Mouse (Mus musculus): ENCODE measurements around the gene Gm10318. TPM values are rescaled to one million over a fixed set of nuclear protein-coding genes. Genes with fewer than 3 reads are reported as not detected.

Gene Gm10318
- not detected in 2 replicates for polyA plus RNA-seq (2016; fragmentation: Nextera tagmentation; extraction: Ambion mirVana)

DNA sequence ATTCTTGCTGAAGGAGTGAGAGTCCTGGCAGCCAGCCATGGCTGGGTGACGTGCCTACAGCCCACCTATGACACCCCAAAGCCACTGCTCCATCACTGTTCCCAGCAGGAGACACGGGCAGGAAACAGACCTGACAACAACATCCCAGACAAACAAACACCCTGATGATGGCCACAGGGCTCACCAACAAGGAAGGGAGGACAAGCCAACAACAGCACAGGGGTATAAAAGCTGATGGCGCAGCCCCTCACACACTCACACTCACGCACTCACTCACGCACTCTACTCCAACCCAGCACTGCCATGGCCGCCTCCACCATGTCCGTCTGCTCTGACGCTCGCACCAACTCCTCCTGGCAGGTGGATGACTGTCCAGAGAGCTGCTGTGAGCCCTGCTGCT, at the start of gene Gm10318:
Gene Gm10318 (plus strand): TSS at position 301 of the 400 bp plus-strand sequence.
- no peaks in the 10 kb centered on the region for H3K4me1 ChIP-seq
- H3K27ac ChIP-seq (replicated peaks) = no peak within 1 kb of the TSS; the same call in 1 of the 2 replicates
- DNase-seq (ENCODE audit: low spot score) = no peak
- H3K36me3 ChIP-seq (replicated peaks) = no peaks in the 10 kb centered on the region
- peaks cover 6% of the 10 kb centered on the region; the same call in 1 of the 2 replicates for H3K9me3 ChIP-seq
- H3K4me3 ChIP-seq = no peak within 1 kb of the TSS
- 66% methylated on average over 9 of the region's 9 CpGs for WGBS
- H3K27me3 ChIP-seq (replicated peaks; ENCODE audit: low read depth, poor library complexity, severe bottlenecking) = no peaks in the 10 kb centered on the region

DNA sequence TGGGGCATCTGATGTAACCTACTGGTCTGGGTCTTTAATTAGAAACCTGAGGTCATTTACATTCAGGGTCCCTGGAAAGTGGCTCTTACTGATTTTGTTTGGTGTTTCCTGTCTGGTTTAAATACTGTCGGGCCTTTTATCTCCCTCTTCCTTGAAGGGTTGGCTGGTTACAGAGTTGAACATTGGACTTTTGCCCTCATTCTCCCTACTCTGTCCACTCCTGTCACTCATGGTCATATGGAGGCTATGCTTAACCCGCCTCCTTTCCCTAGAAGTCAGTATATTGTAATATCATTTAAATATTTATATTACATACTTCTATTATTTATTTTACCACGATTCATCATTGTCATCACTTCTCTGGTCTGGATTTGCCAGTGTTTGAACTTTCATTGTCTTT, 48.6 kb upstream of the Gm10318 start:
- peaks cover 4% of the 10 kb centered on the region; the same call in 1 of the 2 replicates for H3K9me3 ChIP-seq
- no peaks in the 10 kb centered on the region for H3K36me3 ChIP-seq (replicated peaks)
- no peak overlapping the region for H3K4me3 ChIP-seq
- WGBS = 81% methylated on average over 3 of the region's 3 CpGs
- H3K27ac ChIP-seq (replicated peaks) = no peak overlapping the region
- H3K4me1 ChIP-seq = 0 out of 2 replicates have a peak, but pooled peaks cover 2% of the 10 kb centered on the region
- no peaks in the 10 kb centered on the region for H3K27me3 ChIP-seq (replicated peaks; ENCODE audit: low read depth, poor library complexity, severe bottlenecking)
- no peak for DNase-seq (ENCODE audit: low spot score)

GRCm38 (mm10) chr10:77811743-77812142, 40.9 kb upstream of the Gm10318 start, which contains the start of gene Gm9507:
Gm9507 (minus strand) TSS chr10:77811843.
- no peak for DNase-seq (ENCODE audit: low spot score)
- 85% methylated on average over 5 of the region's 5 CpGs for WGBS
- Histone ChIP-seq H3K27me3 (replicated peaks; ENCODE audit: low read depth, poor library complexity, severe bottlenecking) (no peaks in the 10 kb centered on the region), H3K9me3 (peaks cover 5% of the 10 kb centered on the region; the same call in 1 of the 2 replicates), H3K27ac (replicated peaks) (no peak within 1 kb of the TSS), H3K36me3 (replicated peaks) (no peaks in the 10 kb centered on the region), H3K4me3 (no peak within 1 kb of the TSS), H3K4me1 (no peaks in the 10 kb centered on the region)

- DNase-seq (ENCODE audit: low spot score) = no peak
- Histone ChIP-seq H3K4me3 (no peak within 1 kb of the TSS), H3K36me3 (replicated peaks) (no peaks in the 10 kb centered on the region), H3K27me3 (replicated peaks; ENCODE audit: low read depth, poor library complexity, severe bottlenecking) (no peaks in the 10 kb centered on the region), H3K4me1 (no peaks in the 10 kb centered on the region), H3K9me3 (no peaks in the 10 kb centered on the region), H3K27ac (replicated peaks) (no peak within 1 kb of the TSS)
- WGBS = 57% methylated on average over 4 of the region's 4 CpGs
Measured at GRCm38 (mm10) chr10:77814382-77814781, 38.3 kb upstream of the Gm10318 start, which contains the start of gene Gm2696. Gm2696 (plus strand) TSS chr10:77814682.

DNA sequence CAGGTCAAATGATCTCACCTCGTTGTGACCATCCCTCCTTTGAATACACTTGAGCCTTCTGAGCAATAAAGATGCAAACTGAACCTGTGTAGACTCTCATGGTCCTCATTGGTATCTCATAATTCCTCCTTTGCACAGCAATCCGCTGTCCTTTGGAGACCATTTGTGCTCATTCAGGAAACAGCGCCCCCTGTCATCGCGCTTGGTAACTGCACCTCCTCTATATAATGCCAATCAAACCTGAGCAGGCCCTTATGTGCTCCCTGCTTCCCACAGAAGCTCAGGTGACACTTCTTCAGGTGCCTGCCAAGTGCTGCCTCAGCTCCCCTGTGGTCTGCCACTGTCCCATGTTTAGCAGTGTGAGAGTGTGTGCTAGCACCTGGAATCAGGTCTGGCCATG, 37.1 kb upstream of the Gm10318 start:
- H3K4me1 ChIP-seq = no peaks in the 10 kb centered on the region
- no peaks in the 10 kb centered on the region for H3K36me3 ChIP-seq (replicated peaks)
- peak; percentile 43 for DNase-seq (ENCODE audit: low spot score)
- no peak overlapping the region for H3K27ac ChIP-seq (replicated peaks)
- WGBS = 34% methylated on average over 5 of the region's 5 CpGs
- H3K27me3 ChIP-seq (replicated peaks; ENCODE audit: low read depth, poor library complexity, severe bottlenecking) = no peaks in the 10 kb centered on the region
- no peak overlapping the region for H3K4me3 ChIP-seq
- no peaks in the 10 kb centered on the region for H3K9me3 ChIP-seq

GRCm38 (mm10) chr10:77818523-77818922, 34.1 kb upstream of the Gm10318 start:
- Histone ChIP-seq H3K36me3 (replicated peaks) (no peaks in the 10 kb centered on the region), H3K4me1 (no peaks in the 10 kb centered on the region), H3K27me3 (replicated peaks; ENCODE audit: low read depth, poor library complexity, severe bottlenecking) (no peaks in the 10 kb centered on the region), H3K4me3 (no peak overlapping the region), H3K9me3 (0 out of 2 replicates have a peak, but pooled peaks cover 2% of the 10 kb centered on the region), H3K27ac (replicated peaks) (no peak overlapping the region)
- no peak for DNase-seq (ENCODE audit: low spot score)
- WGBS = 93% methylated on average over 4 of the region's 4 CpGs

GRCm38 (mm10) chr10:77819203-77819602, 33.5 kb upstream of the Gm10318 start:
- Histone ChIP-seq H3K36me3 (replicated peaks) (no peaks in the 10 kb centered on the region), H3K27me3 (replicated peaks; ENCODE audit: low read depth, poor library complexity, severe bottlenecking) (no peaks in the 10 kb centered on the region), H3K9me3 (0 out of 2 replicates have a peak, but pooled peaks cover 2% of the 10 kb centered on the region), H3K27ac (replicated peaks) (no peak overlapping the region), H3K4me3 (no peak overlapping the region), H3K4me1 (no peaks in the 10 kb centered on the region)
- 29% methylated on average over 4 of the region's 4 CpGs for WGBS
- no peak for DNase-seq (ENCODE audit: low spot score)

DNA sequence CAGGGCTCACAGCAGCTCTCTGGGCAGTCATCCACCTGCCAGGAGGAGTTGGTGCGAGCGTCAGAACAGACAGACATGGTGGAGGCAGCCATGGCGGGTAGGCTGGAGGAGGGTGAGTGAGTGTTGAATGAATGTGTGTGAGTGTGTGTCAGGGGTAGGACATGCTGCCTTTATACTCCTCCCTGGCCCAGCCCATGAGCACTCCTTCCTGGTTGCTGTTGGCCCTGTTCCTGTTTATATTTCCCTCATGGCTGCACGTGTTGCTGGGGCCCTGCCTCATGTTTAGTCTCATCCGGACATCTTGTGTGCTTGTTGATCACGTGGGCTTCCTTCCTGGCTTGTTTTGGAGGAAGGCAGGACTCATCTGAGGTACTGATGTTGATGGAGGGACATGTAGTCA, 25.7 kb upstream of the Gm10318 start, which contains the start of gene Krtap10-4:
Gene Krtap10-4 (minus strand): TSS at position 145 of the 400 bp plus-strand sequence.
- Histone ChIP-seq H3K4me1 (no peaks in the 10 kb centered on the region), H3K27ac (replicated peaks) (no peak within 1 kb of the TSS), H3K36me3 (replicated peaks) (no peaks in the 10 kb centered on the region), H3K27me3 (replicated peaks; ENCODE audit: low read depth, poor library complexity, severe bottlenecking) (no peaks in the 10 kb centered on the region), H3K9me3 (0 out of 2 replicates have a peak, but pooled peaks cover 2% of the 10 kb centered on the region), H3K4me3 (no peak within 1 kb of the TSS)
- no peak for DNase-seq (ENCODE audit: low spot score)
- 78% methylated on average over 6 of the region's 6 CpGs for WGBS

DNA sequence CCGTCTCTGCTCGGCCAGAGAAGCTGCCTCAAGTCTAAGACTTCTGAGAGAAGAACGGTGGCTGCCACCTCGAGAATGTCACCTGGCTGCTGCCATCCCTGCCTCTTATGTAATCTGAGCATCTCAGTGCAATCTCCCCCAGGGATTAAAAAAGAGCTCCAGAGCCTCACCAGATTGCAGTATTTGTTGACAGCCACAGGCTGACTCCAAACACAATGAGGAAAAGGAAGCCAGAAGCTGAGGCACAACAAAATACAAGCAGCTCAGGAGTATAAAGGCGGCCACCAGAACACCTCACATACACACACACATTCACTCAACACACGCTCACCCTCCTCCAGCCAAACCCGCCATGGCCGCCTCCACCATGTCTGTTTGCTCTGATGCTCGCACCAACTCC, 17.0 kb upstream of the Gm10318 start, which contains the start of gene Krtap10-10:
Gene Krtap10-10 (plus strand): TSS at position 301 of the 400 bp plus-strand sequence.
- no peaks in the 10 kb centered on the region for H3K27me3 ChIP-seq (replicated peaks; ENCODE audit: low read depth, poor library complexity, severe bottlenecking)
- DNase-seq (ENCODE audit: low spot score) = no peak
- H3K4me1 ChIP-seq = no peaks in the 10 kb centered on the region
- H3K27ac ChIP-seq (replicated peaks) = no peak within 1 kb of the TSS
- no peaks in the 10 kb centered on the region for H3K9me3 ChIP-seq
- no peak within 1 kb of the TSS for H3K4me3 ChIP-seq
- 69% methylated on average over 9 of the region's 9 CpGs for WGBS
- no peaks in the 10 kb centered on the region for H3K36me3 ChIP-seq (replicated peaks)

GRCm38 (mm10) chr10:77839006-77839405, 13.7 kb upstream of the Gm10318 start:
- no peaks in the 10 kb centered on the region for H3K4me1 ChIP-seq
- DNase-seq (ENCODE audit: low spot score) = no peak
- H3K36me3 ChIP-seq (replicated peaks) = no peaks in the 10 kb centered on the region
- peaks cover 12% of the 10 kb centered on the region for H3K9me3 ChIP-seq
- no peaks in the 10 kb centered on the region for H3K27me3 ChIP-seq (replicated peaks; ENCODE audit: low read depth, poor library complexity, severe bottlenecking)
- H3K27ac ChIP-seq (replicated peaks) = no peak overlapping the region
- 80% methylated on average over 6 of the region's 6 CpGs for WGBS
- H3K4me3 ChIP-seq = no peak overlapping the region

DNA sequence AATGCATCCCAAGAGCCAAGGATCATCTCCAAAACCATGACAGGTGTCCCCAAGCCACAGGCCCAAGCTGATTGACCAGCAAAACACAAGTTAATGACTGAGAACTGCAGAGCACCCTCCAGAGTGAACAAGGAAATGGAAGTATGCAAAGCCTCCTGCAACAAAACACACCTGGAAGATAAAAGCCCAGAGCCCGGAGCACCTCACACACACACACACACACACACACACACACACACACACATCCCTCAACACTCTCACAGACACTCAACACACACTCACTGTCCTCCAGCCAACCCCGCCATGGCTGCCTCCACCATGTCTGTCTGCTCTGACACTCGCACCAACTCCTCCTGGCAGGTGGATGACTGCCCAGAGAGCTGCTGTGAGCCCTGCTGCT, 6.2 kb upstream of the Gm10318 start, which contains the start of gene Gm36176:
Gene Gm36176 (plus strand): TSS at position 301 of the 400 bp plus-strand sequence.
- WGBS = 77% methylated on average over 3 of the region's 3 CpGs
- Histone ChIP-seq H3K4me3 (no peak within 1 kb of the TSS), H3K4me1 (no peaks in the 10 kb centered on the region), H3K27me3 (replicated peaks; ENCODE audit: low read depth, poor library complexity, severe bottlenecking) (no peaks in the 10 kb centered on the region), H3K9me3 (peaks cover 22% of the 10 kb centered on the region), H3K27ac (replicated peaks) (no peak within 1 kb of the TSS), H3K36me3 (replicated peaks) (no peaks in the 10 kb centered on the region)
- no peak for DNase-seq (ENCODE audit: low spot score)

DNA sequence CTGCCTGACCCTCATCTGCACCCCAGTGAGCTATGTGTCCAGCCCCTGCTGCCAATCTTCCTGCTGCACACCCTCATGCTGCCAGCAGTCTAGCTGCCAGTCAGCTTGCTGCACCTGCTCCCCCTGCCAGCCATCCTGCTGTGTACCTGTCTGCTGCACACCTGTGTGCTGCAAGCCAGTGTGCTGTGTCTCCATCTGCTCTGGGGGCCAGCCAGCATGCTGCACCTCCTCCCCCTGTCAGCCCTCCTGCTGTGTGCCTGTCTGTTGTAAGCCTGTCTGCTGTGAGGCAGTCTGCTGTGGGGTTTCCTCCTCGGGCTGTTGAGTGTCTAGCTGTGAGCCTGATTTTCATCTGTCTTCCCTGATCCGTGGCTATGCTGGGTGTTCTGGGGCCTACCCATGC, 5.7 kb upstream of the Gm10318 start:
- H3K36me3 ChIP-seq (replicated peaks) = no peaks in the 10 kb centered on the region
- WGBS = 16% methylated on average over 2 of the region's 2 CpGs
- no peaks in the 10 kb centered on the region for H3K4me1 ChIP-seq
- DNase-seq (ENCODE audit: low spot score) = no peak
- no peak overlapping the region for H3K27ac ChIP-seq (replicated peaks)
- peaks cover 22% of the 10 kb centered on the region for H3K9me3 ChIP-seq
- no peaks in the 10 kb centered on the region for H3K27me3 ChIP-seq (replicated peaks; ENCODE audit: low read depth, poor library complexity, severe bottlenecking)
- no peak overlapping the region for H3K4me3 ChIP-seq

DNA sequence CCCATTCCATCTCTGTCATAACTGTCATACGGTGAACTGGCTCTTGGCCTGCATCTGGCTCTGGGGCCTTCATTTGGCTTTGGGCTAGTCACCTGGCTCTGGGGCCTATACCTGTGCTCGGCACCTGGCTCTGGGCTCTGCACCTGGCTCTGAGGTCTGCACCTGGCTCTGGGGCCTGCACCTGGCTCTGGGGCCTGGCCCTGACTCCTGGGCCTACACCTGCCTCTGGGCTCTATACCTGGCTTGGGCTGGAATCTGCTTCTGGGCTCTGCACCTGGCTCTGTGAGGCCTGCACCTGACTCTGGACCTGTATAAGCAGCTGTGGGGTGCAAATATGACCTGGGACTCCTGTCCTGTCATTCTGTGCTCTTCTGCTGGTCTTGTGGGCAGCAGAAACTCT, 5.1 kb upstream of the Gm10318 start:
- WGBS = 74% methylated on average over 2 of the region's 2 CpGs
- no peaks in the 10 kb centered on the region for H3K36me3 ChIP-seq (replicated peaks)
- peaks cover 22% of the 10 kb centered on the region for H3K9me3 ChIP-seq
- H3K27me3 ChIP-seq (replicated peaks; ENCODE audit: low read depth, poor library complexity, severe bottlenecking) = no peaks in the 10 kb centered on the region
- H3K27ac ChIP-seq (replicated peaks) = no peak overlapping the region
- no peak overlapping the region for H3K4me3 ChIP-seq
- H3K4me1 ChIP-seq = no peaks in the 10 kb centered on the region
- DNase-seq (ENCODE audit: low spot score) = no peak
